Mouse (Mus musculus): Measurements from ENCODE around the gene Vmn2r-ps159.
"Not testable (repeated sequence)": the region's sequence is repeated elsewhere in the genome, so short reads cannot be mapped to it uniquely, and the experiment has no call there.

The Vmn2r-ps159 gene

GRCm38 (mm10) chr4:156330803-156331202, at the start of gene Vmn2r-ps159:
TSS of gene Vmn2r-ps159 (plus strand) at chr4:156331103.
- DNase-seq (ENCODE audit: low read depth), result not testable (repeated sequence)

DNA sequence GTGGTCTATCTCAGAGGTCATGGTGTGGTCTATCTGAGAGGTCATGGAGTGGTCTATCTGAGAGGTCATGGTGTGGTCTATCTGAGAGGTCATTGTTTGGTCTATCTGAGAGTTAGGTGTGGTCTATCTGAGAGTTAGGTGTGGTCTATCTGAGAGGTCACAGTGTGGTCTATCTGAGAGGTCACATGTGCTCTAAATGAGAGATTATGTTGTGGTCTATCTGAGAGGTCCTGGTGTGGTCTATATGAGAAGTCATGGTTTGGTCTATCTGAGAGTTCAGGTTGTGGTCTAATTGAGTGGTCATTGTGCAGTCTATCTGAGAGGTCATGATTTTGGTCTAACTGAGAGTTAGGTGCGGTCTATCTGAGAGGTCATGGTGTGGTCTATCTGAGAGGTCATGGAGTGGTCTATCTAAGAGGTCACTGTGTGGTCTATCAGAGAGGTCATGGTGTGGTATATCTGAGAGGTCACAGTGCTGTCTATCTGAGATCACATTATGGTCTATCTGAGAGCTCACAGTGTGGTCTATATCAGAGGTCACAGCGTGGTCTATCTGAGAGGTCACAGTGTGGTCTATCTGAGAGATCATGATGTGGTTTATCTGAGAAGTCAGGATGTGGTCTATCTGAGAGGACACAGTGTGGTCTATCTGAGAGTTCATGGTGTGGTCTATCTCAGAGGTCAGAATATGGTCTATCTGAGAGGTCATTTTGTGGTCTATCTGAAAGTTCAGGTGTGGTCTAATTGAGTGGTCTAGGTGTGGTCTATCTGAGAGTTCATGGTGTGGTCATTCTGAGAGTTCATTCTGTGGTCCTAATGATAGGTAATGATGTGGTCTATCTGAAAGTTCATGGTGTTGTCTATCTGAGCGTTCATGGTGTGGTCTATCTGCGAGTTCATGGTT, 10.9 kb downstream of the Vmn2r-ps159 start:
- DNase-seq (ENCODE audit: low read depth), result not testable (repeated sequence)

DNA sequence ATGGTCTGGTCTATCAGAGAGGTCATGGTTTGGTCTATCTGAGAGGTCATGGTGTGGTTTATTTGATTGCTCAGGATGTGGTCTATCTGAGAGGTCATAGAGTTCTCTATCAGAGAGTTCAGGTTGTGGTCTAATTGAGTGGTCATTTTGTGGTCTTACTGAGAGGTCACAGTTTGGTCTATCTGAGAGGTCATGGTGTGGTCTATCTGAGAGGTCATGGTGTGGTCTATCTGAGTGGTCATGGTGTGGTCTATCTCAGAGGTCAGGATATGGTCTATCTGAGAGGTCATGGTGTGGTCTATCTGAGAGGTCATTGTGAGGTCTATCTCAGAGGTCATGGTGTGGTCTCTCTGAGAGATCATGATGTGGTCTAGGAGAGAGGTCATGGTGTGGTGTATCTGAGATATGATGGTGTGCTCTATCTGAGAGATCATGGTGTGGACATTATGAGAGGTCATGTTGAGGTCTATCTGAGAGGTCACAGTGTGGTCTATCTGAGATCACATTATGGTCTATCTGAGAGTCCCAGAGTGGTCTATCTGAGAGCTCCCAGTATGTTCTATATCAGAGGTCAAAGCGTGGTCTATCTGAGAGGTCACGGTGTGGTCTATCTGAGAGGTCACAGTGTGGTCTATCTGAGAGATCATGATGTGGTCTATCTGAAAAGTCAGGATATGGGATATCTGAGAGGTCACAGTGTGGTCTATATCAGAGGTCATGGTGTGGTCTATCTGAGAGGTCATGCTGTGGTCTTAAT, 11.8 kb downstream of the Vmn2r-ps159 start:
- no peak for DNase-seq (ENCODE audit: low read depth)

DNA sequence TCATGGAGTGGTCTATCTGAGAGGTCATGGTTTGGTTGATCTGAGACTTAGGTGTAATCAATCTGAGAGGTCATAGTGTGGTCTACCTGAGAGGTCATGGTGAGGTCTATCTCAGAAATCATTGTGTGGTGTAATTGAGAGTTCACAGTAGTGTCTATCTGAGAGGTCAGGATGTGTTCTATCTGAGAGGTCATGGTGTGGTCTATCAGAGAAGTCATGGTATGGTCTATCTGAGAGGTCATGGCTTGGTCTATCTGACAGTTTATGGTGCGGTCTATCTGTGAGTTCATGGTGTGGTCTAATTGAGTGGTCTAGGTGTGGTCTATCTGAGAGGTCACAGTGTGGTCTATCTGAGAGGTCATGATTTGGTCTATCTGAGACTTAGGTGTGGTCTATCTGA, 12.4 kb downstream of the Vmn2r-ps159 start:
- no peak for DNase-seq (ENCODE audit: low read depth)

- DNase-seq (ENCODE audit: low read depth), result not testable (repeated sequence)
These were observed 26.0 kb downstream of the Vmn2r-ps159 start for GRCm38 (mm10) chr4:156356756-156357437.
